Mouse (Mus musculus): ENCODE measurements around the gene Mov10l1.
A peak's percentile ranks its signal among the peaks of the same experiment; 100 is the strongest.

Gene Mov10l1

GRCm38 (mm10) chr15:89007781-89008180 is 25.1 kb downstream of the Mov10l1 start:
- DNase-seq (ENCODE audit: low read depth, low spot score): no peak

- DNase-seq (ENCODE audit: low read depth, low spot score): no peak
Observed at GRCm38 (mm10) chr15:89016722-89017121, 34.0 kb downstream of the Mov10l1 start.

- no peak for DNase-seq (ENCODE audit: low read depth, low spot score)
Observed at GRCm38 (mm10) chr15:89020085-89020484, 37.4 kb downstream of the Mov10l1 start.

GRCm38 (mm10) chr15:89020492-89020891 is 37.8 kb downstream of the Mov10l1 start:
- DNase-seq (ENCODE audit: low read depth, low spot score): no peak

- DNase-seq (ENCODE audit: low read depth, low spot score): no peak
Observed at GRCm38 (mm10) chr15:89044381-89044780, 61.7 kb downstream of the Mov10l1 start.

GRCm38 (mm10) chr15:89046356-89046755 is 63.6 kb downstream of the Mov10l1 start:
- no peak for DNase-seq (ENCODE audit: low read depth, low spot score)

GRCm38 (mm10) chr15:89054666-89055065 is 72.0 kb downstream of the Mov10l1 start:
- no peak for DNase-seq (ENCODE audit: low read depth, low spot score)

GRCm38 (mm10) chr15:89058736-89059135 is 76.0 kb downstream of the Mov10l1 start:
- DNase-seq (ENCODE audit: low read depth, low spot score): no peak

GRCm38 (mm10) chr15:89059161-89059931 is 76.6 kb downstream of the Mov10l1 start, which contains the start of gene Panx2:
Gene Panx2, plus strand, starts transcription at chr15:89059734.
- no peak for DNase-seq (ENCODE audit: low read depth, low spot score)

- no peak for DNase-seq (ENCODE audit: low read depth, low spot score)
Observed at GRCm38 (mm10) chr15:89060032-89060681, 77.4 kb downstream of the Mov10l1 start.

- DNase-seq (ENCODE audit: low read depth, low spot score): no peak
Observed at GRCm38 (mm10) chr15:89060811-89061460, 78.2 kb downstream of the Mov10l1 start.

- DNase-seq (ENCODE audit: low read depth, low spot score): no peak
Observed at GRCm38 (mm10) chr15:89061761-89062517, 79.2 kb downstream of the Mov10l1 start.

- DNase-seq (ENCODE audit: low read depth, low spot score): no peak
Observed at GRCm38 (mm10) chr15:89062518-89062910, 79.8 kb downstream of the Mov10l1 start.

GRCm38 (mm10) chr15:89063001-89063400 is 80.3 kb downstream of the Mov10l1 start:
- DNase-seq (ENCODE audit: low read depth, low spot score): no peak

- peak; percentile 85 for DNase-seq (ENCODE audit: low read depth, low spot score)
Observed at GRCm38 (mm10) chr15:89063536-89063935, 80.8 kb downstream of the Mov10l1 start.

- DNase-seq (ENCODE audit: low read depth, low spot score): no peak
Observed at GRCm38 (mm10) chr15:89064891-89065290, 82.2 kb downstream of the Mov10l1 start.

- no peak for DNase-seq (ENCODE audit: low read depth, low spot score)
Observed at GRCm38 (mm10) chr15:89067609-89068008, 84.9 kb downstream of the Mov10l1 start.

- DNase-seq (ENCODE audit: low read depth, low spot score): no peak
Observed at GRCm38 (mm10) chr15:89068226-89068625, 85.5 kb downstream of the Mov10l1 start.

- DNase-seq (ENCODE audit: low read depth, low spot score): no peak
Observed at GRCm38 (mm10) chr15:89069336-89069840, 86.7 kb downstream of the Mov10l1 start.

- DNase-seq (ENCODE audit: low read depth, low spot score): no peak
Observed at GRCm38 (mm10) chr15:89070606-89071005, 87.9 kb downstream of the Mov10l1 start.

- DNase-seq (ENCODE audit: low read depth, low spot score): no peak
Observed at GRCm38 (mm10) chr15:89073993-89074603, 91.4 kb downstream of the Mov10l1 start.
